Mouse (Mus musculus): Measurements from ENCODE around the gene Hirip3. TPM values are rescaled to one million over a fixed set of nuclear protein-coding genes. Genes with fewer than 3 reads are reported as not detected.

The Hirip3 gene
- 51.9 and 57.2 TPM in 2 replicates for polyA plus RNA-seq (2016; fragmentation: Nextera tagmentation; extraction: Ambion mirVana)

DNA sequence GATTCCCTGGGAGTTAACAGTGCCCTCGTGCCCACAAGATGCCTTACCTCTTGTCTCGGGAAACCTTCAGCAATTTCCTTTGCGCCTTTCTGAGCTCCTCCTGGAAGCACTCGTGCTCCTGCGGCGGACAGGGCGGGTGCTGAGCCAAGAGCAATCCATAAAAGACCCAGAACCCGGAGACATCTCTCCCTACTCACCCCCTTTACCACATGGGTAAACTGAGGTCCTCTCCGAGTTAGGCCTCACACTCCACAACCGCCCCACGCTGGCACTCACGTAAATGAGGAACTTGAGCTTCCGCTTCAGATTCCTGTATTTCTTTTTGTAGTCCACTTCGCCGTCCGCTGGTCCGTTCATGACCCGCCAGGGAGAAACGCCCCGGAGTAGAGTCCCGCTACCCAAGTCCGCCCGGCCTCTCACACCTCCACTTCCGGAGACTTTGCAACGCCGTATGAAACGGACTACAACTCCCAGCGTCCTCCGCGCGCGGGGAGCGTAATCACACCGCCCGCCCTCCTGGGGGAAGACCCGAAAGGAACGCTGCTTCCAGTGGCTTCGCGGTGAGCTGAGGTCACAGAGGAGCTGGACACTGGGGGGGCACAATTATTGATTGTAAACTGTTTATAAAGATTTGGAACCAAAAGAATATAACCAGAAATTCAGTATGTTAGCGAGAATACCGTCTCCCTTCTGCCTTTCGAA lies at the start of gene Hirip3:
Gene Hirip3, plus strand, starts transcription at position 544 of the 702 bp plus-strand sequence.
- WGBS, result 3% methylated on average over 42 of the region's 42 CpGs
- Histone ChIP-seq H3K27ac (peak within 1 kb of the TSS; percentile 92), H3K4me3 (peak within 1 kb of the TSS; percentile 74), H3K36me3 (peaks cover 80% of the 10 kb centered on the region), H3K9me3 (replicated peaks) (no peaks in the 10 kb centered on the region), H3K4me1 (peaks cover 33% of the 10 kb centered on the region), H3K27me3 (ENCODE audit: low read depth, poor library complexity, severe bottlenecking) (no peaks in the 10 kb centered on the region)
- peak; percentile 97 for DNase-seq (ENCODE audit: low spot score)

DNA sequence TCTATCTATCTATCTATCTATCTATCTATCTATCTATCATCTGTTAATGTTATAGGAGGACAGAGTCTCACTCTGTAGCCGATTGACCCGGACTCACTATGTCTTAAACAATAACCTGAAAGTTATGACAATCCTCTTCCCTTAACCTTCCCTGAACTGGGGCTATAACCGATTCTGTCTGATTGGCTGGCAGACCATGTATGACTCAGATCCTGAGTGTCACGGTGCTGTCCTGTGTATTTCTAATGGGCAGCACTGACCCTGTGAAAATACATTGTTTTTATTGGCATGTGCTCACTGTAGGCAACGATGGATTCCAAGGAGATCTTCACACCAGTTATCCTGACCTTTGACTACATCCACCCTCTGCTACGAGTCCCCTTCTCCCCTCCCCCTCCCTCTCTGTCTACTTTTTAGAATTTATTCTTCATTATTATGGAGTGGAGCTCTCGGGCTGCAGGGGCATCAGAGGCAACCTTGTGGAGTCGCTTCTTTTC lies 46.0 kb upstream of the Hirip3 start:
- Histone ChIP-seq H3K4me3 (no peak overlapping the region), H3K27ac (no peak overlapping the region), H3K27me3 (ENCODE audit: low read depth, poor library complexity, severe bottlenecking) (no peaks in the 10 kb centered on the region), H3K9me3 (replicated peaks) (no peaks in the 10 kb centered on the region), H3K4me1 (no peaks in the 10 kb centered on the region), H3K36me3 (no peaks in the 10 kb centered on the region)
- WGBS, result 77% methylated on average over 8 of the region's 8 CpGs
- no peak for DNase-seq (ENCODE audit: low spot score)

GRCm38 (mm10) chr7:126816494-126816893 lies 45.3 kb upstream of the Hirip3 start:
- no peak overlapping the region for H3K27ac ChIP-seq
- 90% methylated on average over 8 of the region's 8 CpGs for WGBS
- no peak for DNase-seq (ENCODE audit: low spot score)
- H3K27me3 ChIP-seq (ENCODE audit: low read depth, poor library complexity, severe bottlenecking), result no peaks in the 10 kb centered on the region
- H3K9me3 ChIP-seq (replicated peaks), result no peaks in the 10 kb centered on the region
- no peaks in the 10 kb centered on the region for H3K4me1 ChIP-seq
- H3K36me3 ChIP-seq, result no peaks in the 10 kb centered on the region
- H3K4me3 ChIP-seq, result no peak overlapping the region

DNA sequence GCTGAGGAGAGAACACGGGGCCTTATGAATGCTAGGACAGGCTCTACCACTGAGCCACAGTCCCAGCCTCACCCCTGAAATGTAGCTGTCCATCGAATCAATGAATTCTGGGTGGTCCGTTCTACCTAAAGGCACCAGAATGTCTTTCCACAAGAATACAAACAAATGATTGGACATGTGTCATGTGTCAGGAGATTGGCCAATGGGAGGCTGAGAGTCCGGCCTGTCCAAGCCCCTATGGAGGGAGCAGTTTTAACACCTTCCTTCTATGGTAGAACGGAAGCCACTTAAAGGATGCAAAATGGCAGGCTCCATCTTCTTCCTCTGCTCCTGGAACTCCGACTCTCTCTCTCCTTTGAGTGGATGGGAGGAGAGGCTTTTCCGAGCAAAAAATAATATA lies 44.2 kb upstream of the Hirip3 start:
- WGBS, result 93% methylated on average over 7 of the region's 7 CpGs
- Histone ChIP-seq H3K27ac (no peak overlapping the region), H3K4me1 (peaks cover under 1% of the 10 kb centered on the region), H3K36me3 (no peaks in the 10 kb centered on the region), H3K4me3 (no peak overlapping the region), H3K9me3 (replicated peaks) (no peaks in the 10 kb centered on the region), H3K27me3 (ENCODE audit: low read depth, poor library complexity, severe bottlenecking) (peaks cover 8% of the 10 kb centered on the region)
- no peak for DNase-seq (ENCODE audit: low spot score)

- H3K27ac ChIP-seq, result no peak overlapping the region
- peaks cover 13% of the 10 kb centered on the region for H3K4me1 ChIP-seq
- no peaks in the 10 kb centered on the region for H3K36me3 ChIP-seq
- no peak for DNase-seq (ENCODE audit: low spot score)
- no peak overlapping the region for H3K4me3 ChIP-seq
- 42% methylated on average over 1 of the region's 1 CpGs for WGBS
- peaks cover 21% of the 10 kb centered on the region for H3K27me3 ChIP-seq (ENCODE audit: low read depth, poor library complexity, severe bottlenecking)
- no peaks in the 10 kb centered on the region for H3K9me3 ChIP-seq (replicated peaks)
These were observed 43.0 kb upstream of the Hirip3 start for GRCm38 (mm10) chr7:126818818-126819217.

DNA sequence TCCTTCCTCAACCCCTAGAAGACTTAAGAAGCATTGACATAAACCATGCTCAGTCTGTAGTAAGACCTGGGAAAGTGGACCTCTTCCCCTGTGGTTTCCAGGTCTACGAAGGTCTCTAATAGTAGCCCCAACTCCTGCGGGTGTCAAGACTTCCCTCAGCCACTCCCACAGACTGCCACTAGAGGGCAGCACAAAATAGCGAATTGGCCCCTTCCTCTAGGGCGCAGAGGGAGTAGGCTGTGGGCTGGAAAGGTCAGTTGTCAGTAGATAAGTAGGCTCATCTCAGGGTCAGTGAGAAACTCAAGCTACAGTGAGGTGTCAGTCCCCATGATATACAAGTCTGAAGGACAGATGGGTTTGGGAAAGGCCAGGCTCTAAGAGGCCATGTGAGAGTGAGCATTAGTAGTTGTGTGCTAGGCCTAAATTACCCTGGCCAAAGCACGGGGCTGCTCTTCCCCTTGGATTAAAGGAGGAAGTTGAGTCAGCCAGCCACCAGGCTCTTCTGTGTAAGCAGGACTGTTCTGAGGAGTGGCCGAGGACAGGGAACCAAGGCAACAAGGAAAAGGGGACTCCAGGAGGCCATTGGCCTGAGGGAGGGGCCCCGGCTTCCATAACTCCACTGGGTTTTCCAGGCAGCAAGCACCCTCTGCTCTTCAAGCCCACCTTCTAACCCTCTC lies 39.8 kb upstream of the Hirip3 start:
- WGBS, result 23% methylated on average over 7 of the region's 7 CpGs
- H3K27ac ChIP-seq, result no peak overlapping the region
- H3K9me3 ChIP-seq (replicated peaks), result no peaks in the 10 kb centered on the region
- no peaks in the 10 kb centered on the region for H3K36me3 ChIP-seq
- peaks cover 16% of the 10 kb centered on the region for H3K4me1 ChIP-seq
- DNase-seq (ENCODE audit: low spot score), result peak; percentile 88
- peaks cover 38% of the 10 kb centered on the region for H3K27me3 ChIP-seq (ENCODE audit: low read depth, poor library complexity, severe bottlenecking)
- no peak overlapping the region for H3K4me3 ChIP-seq

- no peaks in the 10 kb centered on the region for H3K9me3 ChIP-seq (replicated peaks)
- WGBS, result 7% methylated on average over 9 of the region's 9 CpGs
- no peak overlapping the region for H3K27ac ChIP-seq
- no peak for DNase-seq (ENCODE audit: low spot score)
- H3K27me3 ChIP-seq (ENCODE audit: low read depth, poor library complexity, severe bottlenecking), result peaks cover 38% of the 10 kb centered on the region
- H3K4me3 ChIP-seq, result peak overlapping the region; percentile 42; the same call in 1 of the 2 replicates
- peaks cover 16% of the 10 kb centered on the region for H3K4me1 ChIP-seq
- H3K36me3 ChIP-seq, result no peaks in the 10 kb centered on the region
These were observed 39.0 kb upstream of the Hirip3 start for GRCm38 (mm10) chr7:126822741-126823140.

DNA sequence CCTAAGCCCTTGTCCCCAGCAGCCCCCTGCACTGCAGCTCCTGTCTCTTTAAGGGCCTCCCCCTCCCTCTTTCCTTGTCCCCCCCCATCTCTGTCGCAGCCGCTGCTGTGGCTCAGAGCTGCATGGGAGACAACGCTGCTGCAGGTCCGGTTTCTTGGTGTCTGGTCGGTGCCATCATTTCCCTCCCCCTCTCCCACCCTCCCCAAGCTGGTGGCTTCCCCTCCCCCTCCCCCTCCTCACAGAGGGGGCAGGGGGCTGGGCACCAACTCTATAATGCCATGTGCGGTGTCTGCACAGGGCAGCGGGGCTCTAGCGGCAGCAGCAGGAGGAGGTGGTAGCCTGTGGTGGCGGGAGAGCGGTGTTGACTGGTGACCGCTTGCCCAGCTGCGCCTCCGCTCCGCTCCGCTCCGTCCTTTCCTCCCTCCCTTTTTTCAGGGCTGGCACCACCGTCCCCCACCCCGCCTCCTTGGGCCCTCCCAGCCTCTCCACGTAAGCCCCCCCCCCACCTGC lies 38.5 kb upstream of the Hirip3 start:
- Histone ChIP-seq H3K4me3 (peak overlapping the region; percentile 42), H3K4me1 (peaks cover 16% of the 10 kb centered on the region), H3K9me3 (replicated peaks) (no peaks in the 10 kb centered on the region), H3K27me3 (ENCODE audit: low read depth, poor library complexity, severe bottlenecking) (peaks cover 38% of the 10 kb centered on the region), H3K27ac (no peak overlapping the region), H3K36me3 (no peaks in the 10 kb centered on the region)
- no peak for DNase-seq (ENCODE audit: low spot score)
- 0% methylated on average over 12 of the region's 19 CpGs for WGBS

DNA sequence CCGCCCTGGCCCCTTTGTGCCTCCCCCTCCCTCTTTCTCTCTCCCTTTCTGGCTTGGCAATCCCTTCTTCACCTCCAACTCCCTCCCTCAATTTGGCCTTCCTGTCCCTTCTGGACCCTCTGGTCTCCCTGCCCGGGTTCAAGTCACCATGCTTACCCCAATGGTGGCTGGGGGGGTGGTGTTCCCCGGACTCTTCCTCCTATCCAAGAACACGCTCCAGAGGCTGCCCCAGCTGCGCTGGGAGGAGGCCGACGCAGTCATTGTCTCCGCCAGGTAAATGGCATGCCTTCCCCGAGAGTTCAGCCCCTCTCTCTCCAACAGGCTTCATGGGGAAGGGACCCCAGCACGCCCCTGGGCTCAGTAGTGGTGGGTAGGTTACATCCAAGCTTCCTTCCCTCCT lies 37.8 kb upstream of the Hirip3 start:
- Histone ChIP-seq H3K4me3 (no peak overlapping the region; the same call in 1 of the 2 replicates), H3K9me3 (replicated peaks) (no peaks in the 10 kb centered on the region), H3K27me3 (ENCODE audit: low read depth, poor library complexity, severe bottlenecking) (peaks cover 38% of the 10 kb centered on the region), H3K36me3 (no peaks in the 10 kb centered on the region), H3K27ac (no peak overlapping the region), H3K4me1 (peaks cover 16% of the 10 kb centered on the region)
- WGBS, result 10% methylated on average over 10 of the region's 10 CpGs
- no peak for DNase-seq (ENCODE audit: low spot score)

- WGBS, result 21% methylated on average over 8 of the region's 8 CpGs
- DNase-seq (ENCODE audit: low spot score), result peak; percentile 68
- Histone ChIP-seq H3K27me3 (ENCODE audit: low read depth, poor library complexity, severe bottlenecking) (peaks cover 52% of the 10 kb centered on the region), H3K4me1 (peaks cover 24% of the 10 kb centered on the region), H3K27ac (no peak overlapping the region), H3K4me3 (no peak overlapping the region), H3K36me3 (no peaks in the 10 kb centered on the region), H3K9me3 (replicated peaks) (no peaks in the 10 kb centered on the region)
These were observed 36.4 kb upstream of the Hirip3 start for GRCm38 (mm10) chr7:126825403-126825802.

- Histone ChIP-seq H3K9me3 (replicated peaks) (no peaks in the 10 kb centered on the region), H3K27me3 (ENCODE audit: low read depth, poor library complexity, severe bottlenecking) (peaks cover 58% of the 10 kb centered on the region), H3K4me3 (no peak overlapping the region), H3K36me3 (no peaks in the 10 kb centered on the region), H3K27ac (no peak overlapping the region), H3K4me1 (peaks cover 27% of the 10 kb centered on the region)
- no peak for DNase-seq (ENCODE audit: low spot score)
- WGBS, result 75% methylated on average over 5 of the region's 5 CpGs
These were observed 35.8 kb upstream of the Hirip3 start for GRCm38 (mm10) chr7:126825952-126826351.

- Histone ChIP-seq H3K27ac (no peak within 1 kb of the TSS), H3K27me3 (ENCODE audit: low read depth, poor library complexity, severe bottlenecking) (peaks cover 31% of the 10 kb centered on the region), H3K4me3 (peak within 1 kb of the TSS; percentile 37), H3K9me3 (replicated peaks) (no peaks in the 10 kb centered on the region), H3K36me3 (no peaks in the 10 kb centered on the region), H3K4me1 (peaks cover 30% of the 10 kb centered on the region)
- DNase-seq (ENCODE audit: low spot score), result no peak
- WGBS, result 59% methylated on average over 5 of the region's 5 CpGs
These were observed 30.2 kb upstream of the Hirip3 start, which contains the start of gene 4930451I11Rik for GRCm38 (mm10) chr7:126831539-126831938. Gene 4930451I11Rik, minus strand, starts transcription at chr7:126831639.

DNA sequence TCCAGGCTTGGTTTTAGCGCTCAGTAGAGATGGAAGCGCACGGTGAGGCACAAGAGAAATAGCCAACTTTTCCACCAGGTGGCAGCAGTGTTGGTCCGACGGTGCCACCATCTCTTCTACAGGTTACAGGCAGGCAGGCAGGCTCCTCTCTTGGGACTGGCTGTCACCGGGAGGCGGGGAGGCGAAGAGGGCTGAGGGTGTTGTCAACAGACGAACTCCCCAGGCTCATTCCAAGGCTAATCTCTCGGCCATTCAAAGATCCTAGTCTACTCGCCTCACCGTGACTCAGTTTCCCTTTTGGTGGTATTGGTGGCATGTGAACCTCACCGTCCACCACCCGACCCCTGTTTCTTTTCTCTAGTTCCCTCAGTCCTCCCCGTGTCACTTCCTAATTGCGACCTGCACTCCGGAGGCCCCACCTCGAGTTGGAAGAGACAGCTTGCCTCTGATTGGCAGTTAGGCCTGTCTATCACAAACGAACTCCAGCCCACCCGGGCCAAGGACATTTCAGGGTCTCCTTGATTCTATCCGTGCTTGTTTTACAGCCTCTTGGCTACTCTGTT lies 29.7 kb upstream of the Hirip3 start:
- H3K4me3 ChIP-seq, result peak overlapping the region; percentile 37
- no peaks in the 10 kb centered on the region for H3K9me3 ChIP-seq (replicated peaks)
- H3K36me3 ChIP-seq, result no peaks in the 10 kb centered on the region
- WGBS, result 2% methylated on average over 21 of the region's 21 CpGs
- peaks cover 31% of the 10 kb centered on the region for H3K27me3 ChIP-seq (ENCODE audit: low read depth, poor library complexity, severe bottlenecking)
- H3K4me1 ChIP-seq, result peaks cover 32% of the 10 kb centered on the region
- DNase-seq (ENCODE audit: low spot score), result peak; percentile 74
- no peak overlapping the region for H3K27ac ChIP-seq
